Mouse (Mus musculus) thymus, adult 18-20 months (tissue): ENCODE data around the gene Vrk2.

Experiments
- DNase-seq, 2 experiments: peaks; one replicate each; pipeline ENCODE4 v3.0.0; 2022; ENCODE audit warnings: mixed read lengths in 2 of 2

The Vrk2 gene

GRCm38 (mm10) chr11:26593061-26594059 lies at the start of gene Vrk2, which contains the start of gene Gm6899:
Gene Vrk2, minus strand, starts transcription at chr11:26593999.
Gene Gm6899, plus strand, starts transcription at chr11:26593241.
- DNase-seq = peak; percentile 67 to 68

DNA sequence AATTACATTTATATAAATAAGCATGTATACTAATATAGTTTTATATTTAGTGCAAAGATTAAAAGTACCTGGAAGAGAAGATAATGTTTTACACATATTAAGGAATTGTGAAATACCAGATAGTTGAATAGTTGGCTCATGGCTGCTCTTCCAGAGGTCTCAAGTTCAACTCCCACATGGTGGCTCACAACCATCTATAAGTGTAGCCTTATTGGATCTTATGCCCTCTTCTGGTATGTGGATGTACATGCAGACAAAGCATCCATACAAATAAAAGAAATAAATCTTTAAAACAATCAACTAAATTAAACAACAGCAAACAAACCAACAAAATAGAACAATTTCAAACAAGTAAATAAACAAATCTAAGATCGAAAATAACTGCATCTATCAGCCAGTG lies 48.3 kb upstream of the Vrk2 start:
- DNase-seq = no peak

DNA sequence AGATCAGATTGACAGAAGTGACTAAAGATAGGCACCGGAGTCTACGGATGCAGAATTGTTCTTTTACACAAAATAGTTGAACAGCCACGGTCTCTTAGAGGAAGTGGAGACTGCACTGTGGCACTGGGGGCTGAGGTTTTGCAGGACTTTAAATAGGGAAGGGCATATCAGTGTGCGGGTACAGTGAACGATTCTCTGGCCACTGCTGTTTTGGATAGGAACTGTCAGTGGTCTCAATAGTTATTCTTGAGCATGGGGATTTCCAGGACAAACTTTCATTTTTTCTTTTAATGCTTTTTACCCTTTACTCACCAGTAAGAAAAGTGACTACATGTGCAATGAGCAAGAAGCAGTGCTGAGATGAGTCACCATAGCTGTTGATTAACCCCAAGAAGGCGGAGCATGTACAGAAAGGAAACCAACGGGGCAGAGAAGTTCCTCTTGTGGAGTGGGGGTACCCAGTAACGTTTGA lies 46.6 kb upstream of the Vrk2 start:
- peak in 1 of 2 experiments; percentile 10 for DNase-seq

DNA sequence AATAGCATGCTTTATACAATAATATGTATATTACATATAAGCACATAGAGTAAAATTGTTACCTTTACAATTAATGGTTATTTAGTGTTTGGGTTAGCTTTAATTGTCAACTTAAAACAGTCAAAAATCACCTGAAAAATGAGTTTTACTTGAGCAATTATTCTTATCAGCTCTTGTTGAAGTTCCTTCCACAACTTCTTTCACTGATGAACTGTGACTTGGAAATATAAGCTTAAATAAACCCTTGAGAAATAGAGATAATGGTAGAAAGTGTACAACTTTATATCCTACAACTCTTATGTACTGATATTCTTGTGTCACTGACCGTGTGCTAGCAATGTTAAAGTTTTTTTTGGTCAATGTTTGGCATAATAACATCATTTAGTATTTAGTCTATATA lies 42.4 kb upstream of the Vrk2 start:
- DNase-seq = no peak

DNA sequence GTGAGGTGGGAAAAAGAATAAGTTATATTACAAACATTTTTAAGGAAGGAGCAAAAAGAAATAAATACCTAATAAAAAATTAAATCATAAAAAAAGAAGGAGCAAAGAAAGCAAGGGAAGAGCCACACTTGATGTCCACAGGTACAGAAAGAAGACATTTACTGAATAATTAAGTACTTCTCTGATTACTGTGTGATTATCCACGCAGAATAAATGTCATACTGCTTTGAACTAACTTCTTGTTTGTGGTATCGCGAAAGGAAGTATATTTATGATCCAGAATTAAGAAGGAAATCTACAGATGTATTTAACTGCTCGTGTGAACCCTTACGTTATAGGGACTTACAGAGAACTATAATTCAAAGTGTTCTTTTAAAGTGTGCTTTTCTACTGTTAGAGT lies 28.9 kb upstream of the Vrk2 start:
- no peak for DNase-seq

DNA sequence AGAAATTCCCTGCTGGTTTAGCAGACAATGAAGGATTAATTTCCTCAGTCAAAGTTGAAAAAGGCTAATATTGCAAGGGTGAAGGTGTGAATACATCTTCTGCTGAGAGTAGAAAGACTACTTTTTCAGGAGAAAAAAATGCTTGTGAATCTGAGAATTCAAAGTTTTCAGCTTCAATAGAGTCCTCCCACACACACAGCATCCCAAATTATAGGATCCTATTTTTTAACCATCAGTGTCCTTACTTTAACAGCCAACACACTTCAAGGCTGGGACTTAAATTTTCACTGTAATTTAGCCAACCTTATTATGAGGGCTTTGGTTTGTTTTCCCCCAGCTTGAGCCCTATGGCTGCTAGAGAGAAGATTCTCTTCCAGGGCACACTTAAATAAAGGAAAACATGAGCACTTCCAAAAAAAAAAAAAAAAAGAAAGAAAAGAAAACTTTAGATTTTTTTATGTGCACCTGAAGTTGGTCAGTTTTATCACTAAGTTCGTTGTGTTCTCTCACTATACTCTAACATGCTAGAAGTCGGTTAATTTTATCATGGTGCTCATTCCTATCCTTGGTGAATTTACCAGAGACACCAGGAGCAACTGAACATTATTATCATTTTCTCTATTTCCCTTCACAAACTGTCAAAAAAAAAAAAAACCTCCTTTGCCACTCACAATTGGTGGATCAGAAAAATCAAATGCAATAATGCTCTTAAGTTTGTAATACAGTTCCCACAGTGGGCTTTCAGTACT lies 24.9 kb upstream of the Vrk2 start:
- no peak for DNase-seq

DNA sequence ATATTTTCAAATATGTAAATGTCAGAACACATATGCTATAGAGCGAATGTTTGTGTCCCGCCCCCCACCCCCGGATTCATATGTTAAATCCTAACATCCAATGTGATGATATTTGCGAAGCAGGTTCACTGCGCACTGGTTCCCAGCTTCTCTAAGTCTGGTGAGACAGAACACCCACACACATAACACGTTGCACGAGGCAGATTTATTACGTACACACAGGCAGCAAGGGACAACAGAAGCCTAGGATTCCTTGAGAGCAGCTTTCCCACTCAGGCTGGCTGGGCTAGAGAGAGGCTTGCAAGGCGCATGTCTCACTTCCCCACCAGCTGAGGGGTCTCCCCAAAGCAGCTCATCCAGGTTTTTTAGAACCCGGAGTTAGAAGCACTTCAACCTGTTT lies 15.0 kb upstream of the Vrk2 start:
- no peak for DNase-seq

- DNase-seq = no peak
Measured at GRCm38 (mm10) chr11:26604061-26604655, 10.4 kb upstream of the Vrk2 start.

DNA sequence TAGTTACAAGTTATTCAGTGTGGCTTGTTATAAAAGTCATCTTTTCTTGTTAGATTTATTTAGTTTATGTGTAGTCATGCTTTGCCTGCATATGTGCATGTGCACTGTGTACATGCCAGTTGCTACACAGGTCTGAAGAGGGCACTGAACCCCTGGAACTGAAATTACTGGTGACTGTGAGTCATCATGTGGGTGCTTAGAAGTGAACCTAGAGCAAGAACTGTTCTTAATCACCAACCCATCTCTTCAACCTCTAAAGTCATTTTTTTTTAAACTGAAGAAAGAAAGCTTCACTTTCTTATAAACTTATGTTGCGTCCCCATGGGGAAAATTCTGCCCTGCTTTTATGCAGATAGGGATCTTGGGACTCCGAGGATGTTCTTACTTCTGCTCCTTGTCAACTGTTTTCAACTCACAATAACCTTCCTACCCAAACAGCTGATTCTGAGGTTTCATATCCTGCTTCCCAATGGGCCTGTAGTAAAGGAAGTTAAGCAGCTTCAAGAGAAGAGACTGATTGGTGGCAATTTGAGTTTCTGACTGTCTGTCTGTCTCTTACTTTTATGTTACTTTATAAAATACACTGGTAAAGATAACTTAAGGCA lies 7.9 kb upstream of the Vrk2 start:
- DNase-seq = no peak

- DNase-seq = no peak
Measured at GRCm38 (mm10) chr11:26600692-26601091, 6.9 kb upstream of the Vrk2 start.

DNA sequence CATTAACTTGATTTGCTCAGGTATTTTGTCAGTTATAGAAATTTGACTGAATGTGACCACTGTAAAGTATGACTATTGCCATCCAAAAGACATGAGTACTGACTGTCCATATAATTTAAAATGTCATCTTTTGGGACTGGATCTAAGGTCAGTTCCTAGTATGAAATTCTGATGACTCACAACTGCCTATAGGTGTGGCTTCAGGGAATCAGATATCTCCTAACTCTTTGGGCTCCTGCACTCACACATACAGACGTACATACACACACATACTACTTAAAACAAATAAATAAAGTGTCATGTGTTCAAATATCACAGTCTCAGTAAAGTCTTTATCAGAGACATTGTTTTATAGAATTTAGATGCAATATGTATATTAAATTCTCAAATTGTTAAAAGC lies 5.1 kb upstream of the Vrk2 start:
- no peak for DNase-seq

DNA sequence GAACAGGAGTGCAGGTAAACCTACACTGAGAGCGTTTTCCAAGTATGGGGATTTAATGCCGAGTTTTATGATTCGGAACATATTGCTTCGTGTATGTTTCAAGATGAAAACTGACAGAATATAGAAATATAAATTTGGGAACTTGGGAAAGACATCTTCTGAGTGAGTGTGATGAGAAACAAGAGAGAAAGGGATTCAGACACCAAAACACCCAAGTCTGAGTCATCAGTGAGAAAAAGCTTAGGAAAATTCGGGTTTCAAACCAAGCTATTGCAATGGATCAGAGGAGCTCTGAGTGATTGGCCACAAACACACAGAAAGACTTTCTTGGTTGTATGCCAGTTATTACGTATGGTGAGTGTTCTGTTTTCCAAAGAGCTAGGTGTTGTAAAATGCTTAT lies 4.0 kb upstream of the Vrk2 start:
- no peak for DNase-seq

DNA sequence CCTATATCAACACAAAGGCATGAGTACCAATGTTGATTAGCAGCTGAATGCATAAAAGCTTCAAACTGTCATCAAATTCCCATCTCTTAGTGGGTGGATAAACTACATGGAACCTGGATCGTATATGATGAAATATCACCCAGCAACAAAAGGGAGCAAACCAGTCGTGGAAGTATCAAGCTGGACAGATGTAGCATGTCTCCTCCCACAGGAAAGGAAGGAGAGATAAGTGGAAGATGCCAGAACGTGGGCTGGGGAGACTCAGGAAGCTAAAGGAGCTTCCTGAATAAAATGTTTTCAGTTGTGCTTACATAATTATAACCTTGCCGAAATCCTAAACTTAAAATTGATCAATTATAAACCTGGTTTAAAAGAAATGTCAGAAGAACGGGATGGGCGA lies 3.3 kb upstream of the Vrk2 start:
- no peak for DNase-seq

DNA sequence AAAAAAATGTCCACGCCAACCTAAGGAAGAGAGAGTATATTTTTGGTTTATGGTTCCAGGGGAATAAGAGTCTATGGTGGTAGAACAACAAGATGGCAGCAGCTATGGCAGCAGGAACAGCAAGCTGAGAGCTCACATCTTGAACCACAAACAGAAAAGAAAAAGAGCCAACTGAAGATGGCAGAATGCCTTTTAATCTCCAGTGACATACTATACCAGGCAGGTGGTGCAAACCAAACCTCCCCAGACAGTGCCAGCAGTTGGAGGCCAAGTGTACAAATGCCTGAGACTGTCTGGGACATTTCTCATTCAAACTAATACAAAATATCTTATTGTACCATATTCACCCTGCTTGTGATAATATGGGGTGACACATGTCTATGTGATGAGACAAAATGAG lies 2.4 kb upstream of the Vrk2 start:
- DNase-seq = no peak

DNA sequence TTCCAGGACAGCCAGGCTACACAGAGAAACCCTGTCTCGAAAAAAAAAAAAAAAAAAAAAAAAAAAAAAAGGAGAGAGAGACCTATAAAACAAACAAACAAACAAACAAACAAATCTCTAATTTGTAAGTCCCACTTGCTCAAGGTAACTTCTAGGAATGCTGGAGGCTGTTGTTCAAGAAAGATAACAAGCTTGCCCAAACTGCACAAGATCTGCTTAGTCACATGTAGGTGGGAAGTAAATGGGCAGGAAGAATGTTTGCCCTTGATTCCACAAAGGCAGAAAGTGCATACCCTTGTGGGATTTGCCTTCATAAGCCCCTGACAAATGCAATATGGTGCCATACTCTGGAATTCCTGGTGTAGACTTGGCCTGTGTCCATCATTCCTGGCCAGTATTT lies 688 bp upstream of the Vrk2 start:
- DNase-seq = no peak

DNA sequence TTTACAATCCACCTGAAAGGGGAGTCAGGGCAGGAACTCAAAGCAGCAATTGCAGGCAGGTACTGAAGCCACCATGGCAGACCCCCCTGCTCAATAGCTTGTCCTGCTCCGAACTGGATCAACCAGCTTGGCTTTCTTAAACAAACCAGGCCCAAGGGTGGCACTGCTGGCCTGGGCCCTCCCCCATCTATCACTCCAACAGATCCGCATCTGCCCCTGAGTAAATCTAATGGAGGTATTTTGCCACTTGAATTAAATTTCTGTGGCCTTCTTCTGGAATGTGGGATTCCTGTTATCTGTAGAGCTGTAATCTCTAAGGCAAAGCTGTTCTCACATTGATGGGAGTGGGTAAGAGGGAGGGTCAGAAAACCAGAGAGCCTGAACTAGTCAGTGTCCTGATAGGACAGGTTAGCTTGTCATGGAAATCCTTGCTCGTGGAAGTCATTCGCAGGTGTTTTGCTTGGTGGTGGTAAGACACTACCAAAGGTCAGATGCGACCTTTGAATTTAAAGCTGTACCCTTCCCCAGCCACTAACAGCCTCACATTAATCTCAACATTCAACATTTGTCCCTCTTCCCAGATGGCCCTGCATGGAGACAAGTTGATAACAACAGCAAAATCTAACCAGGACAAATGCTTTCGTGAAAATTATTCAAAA lies 1.3 kb downstream of the Vrk2 start:
- DNase-seq = no peak

GRCm38 (mm10) chr11:26587184-26587524 lies 6.6 kb downstream of the Vrk2 start:
- DNase-seq = no peak

DNA sequence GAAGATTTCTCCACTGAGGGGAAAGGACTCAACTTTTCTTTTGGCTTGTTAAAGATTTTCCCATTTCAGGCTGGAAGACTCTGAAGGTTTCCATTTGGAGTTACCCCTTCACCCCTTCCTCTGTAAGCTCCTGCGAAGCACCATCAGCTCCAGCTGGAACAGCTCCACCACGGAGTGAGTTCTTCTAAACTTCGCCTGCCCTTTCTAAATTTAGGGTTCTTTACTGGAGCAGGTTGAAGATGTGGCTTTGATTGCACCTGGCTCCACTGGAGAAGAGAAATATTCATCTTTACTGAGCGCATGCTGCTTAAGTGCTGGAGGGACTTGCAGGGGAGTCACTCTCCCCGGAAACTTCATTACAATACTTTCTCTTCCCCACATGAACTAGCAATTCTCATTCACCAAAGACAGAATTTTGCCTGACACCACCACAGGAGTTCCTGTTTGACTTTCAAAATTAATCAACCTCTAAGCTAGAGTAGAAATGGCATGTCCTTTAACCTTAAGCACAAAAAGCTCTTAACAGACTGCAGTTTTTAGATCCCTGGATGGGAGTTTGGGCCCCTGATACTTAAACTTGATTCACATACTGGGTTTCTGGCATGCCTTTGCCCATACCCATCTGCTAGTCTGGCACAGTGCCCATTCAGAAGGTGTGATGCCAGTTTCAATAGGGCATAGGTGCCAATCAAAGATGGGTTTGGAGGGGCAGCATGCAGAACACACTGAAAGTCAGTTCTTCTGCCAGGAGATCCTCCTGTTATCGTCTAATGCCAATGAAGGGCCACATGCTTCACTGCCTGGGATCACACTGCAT lies 7.2 kb downstream of the Vrk2 start:
- no peak for DNase-seq

DNA sequence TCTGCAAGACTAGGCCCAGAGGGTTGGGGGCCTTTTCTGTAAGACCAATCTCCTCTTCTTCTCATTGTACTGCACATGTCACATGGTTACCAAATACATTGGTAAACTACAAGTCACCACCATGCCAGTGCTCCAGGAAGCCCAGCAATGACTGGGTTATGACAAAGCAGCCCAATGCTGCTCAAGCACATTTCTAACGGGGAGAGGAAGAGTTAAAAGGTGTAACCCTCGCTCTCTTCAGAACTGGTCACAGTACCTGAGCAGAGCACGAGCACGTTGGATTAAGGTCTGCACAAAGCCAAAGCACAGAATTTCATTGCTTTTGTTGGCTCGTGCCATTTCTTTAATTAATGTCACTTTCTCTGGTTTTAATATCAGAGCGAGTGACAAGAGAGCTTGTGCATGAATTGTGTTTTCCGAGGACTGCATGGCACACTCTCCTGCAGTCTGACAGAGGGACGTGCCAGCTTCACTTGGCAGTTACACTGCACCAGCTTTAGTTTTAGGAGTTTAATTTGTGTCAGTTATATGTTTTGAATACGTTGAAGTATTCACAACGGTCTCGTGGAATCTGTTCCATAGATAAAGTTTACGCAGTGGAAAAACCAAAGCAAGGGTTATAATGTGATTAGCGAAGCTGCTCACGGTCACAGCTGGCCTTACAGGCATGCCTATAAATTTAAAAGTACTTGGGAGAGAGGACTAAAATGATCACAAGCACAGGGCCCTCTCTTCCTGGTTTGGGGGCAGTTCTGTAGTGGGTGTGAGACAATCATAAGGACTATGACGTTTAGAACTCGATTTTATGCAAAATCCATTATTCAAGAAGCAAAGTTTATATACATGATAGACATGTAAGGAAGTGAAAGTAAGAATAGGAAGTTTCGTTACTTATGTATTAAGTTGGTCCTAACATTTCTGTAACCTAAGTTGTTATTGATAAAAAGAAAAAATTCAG lies 8.1 kb downstream of the Vrk2 start:
- DNase-seq = no peak

DNA sequence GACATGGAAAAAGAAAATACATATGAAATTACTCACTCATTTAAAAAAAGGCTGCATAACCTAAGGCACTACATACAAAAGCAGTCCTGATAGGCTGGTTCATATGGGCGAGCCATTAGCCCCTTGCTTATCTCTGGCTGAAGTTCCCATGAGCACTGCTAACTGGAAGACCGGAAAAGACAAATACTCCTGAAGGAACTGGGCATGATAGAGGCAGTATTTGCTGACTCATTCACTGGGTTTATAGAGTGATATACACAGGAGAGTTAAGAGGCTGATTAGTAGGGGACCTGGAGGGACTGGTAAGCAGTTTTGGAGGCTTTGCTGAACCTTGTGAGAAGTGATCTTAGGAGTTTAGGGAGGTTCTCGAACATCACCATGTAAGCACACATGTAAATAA lies 42.2 kb downstream of the Vrk2 start:
- no peak for DNase-seq
